Mouse (Mus musculus) erythroblast, embryonic 14.5 days (primary cell): ENCODE results near the gene Itgb1bp1.

Experiments used
- GATA1 ChIP-seq: IDR thresholded peaks from 2 replicates; pipeline ENCODE4 v1.6.1; 2012; ENCODE audit warnings: low read length, inconsistent platforms, mixed read lengths
- TAL1 ChIP-seq: IDR thresholded peaks from 3 replicates; pipeline ENCODE4 v1.6.1; 2012; ENCODE audit warnings: low read length, inconsistent platforms, mixed read lengths

DNA sequence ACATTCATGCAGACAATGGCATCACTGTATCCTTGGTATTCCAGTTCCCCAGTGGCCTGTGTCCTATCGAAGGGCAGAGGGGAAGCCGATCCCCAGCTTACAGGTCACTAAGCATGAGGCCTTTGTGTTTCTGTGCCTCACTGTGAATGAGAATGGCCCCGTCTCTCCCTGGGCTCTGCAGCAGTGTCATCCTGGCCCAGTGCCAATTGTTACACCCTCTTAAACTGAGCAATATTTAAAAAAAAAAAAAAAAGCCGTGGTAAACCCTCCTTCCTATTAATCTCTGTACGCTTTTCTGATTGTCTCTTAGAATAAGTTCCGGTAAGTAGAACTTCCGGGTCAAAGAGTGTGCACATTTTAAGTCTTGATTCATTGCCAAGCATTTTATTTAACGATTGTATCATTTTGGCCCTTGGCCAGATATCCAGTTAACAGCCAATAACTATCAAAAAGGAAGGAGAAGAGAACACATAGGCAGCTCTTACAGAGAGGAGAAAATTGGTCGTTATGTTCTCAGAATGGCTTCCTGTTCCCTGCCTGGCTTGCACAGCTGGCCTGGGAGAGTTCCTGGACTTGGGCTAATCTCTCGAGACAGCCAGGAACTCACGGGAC, 81.3 kb downstream of the Itgb1bp1 start:
- TF ChIP-seq TAL1, result no peak
- TF ChIP-seq GATA1, result no peak
